Mouse (Mus musculus): ENCODE data around the gene Olfr1176. TPM values are rescaled to one million over a fixed set of nuclear protein-coding genes. Genes with fewer than 3 reads are reported as not detected.

Gene Olfr1176
- not detected for total RNA-seq (2023)

GRCm38 (mm10) chr2:88336421-88336820, at the start of gene Olfr1176:
Gene Olfr1176, plus strand, starts transcription at chr2:88336721.

GRCm38 (mm10) chr2:88315035-88315434, 21.5 kb upstream of the Olfr1176 start, which contains the start of gene Olfr1174-ps:
Gene Olfr1174-ps, minus strand, starts transcription at chr2:88315135.

GRCm38 (mm10) chr2:88327115-88327514, 9.4 kb upstream of the Olfr1176 start, which contains the start of gene Olfr1175-ps:
Gene Olfr1175-ps, minus strand, starts transcription at chr2:88327215.

GRCm38 (mm10) chr2:88346392-88346791, 9.9 kb downstream of the Olfr1176 start, which contains the start of gene Olfr1177-ps:
Gene Olfr1177-ps, minus strand, starts transcription at chr2:88346492.

GRCm38 (mm10) chr2:88386762-88387161, 50.2 kb downstream of the Olfr1176 start, which contains the start of gene Olfr1178:
Gene Olfr1178, plus strand, starts transcription at chr2:88387062.

Other genes with a start within 250 kb of the Olfr1176 start
- gene Olfr1164, start 242.8 kb upstream of the Olfr1176 start, total RNA-seq (2023) = not detected
- gene Olfr1166, start 208.4 kb upstream of the Olfr1176 start, total RNA-seq (2023) = not detected
- gene Olfr1167, start 181.5 kb upstream of the Olfr1176 start, total RNA-seq (2023) = not detected
- not detected for gene Olfr1168, start 154.8 kb upstream of the Olfr1176 start, total RNA-seq (2023)
- gene Olfr1170, start 108.4 kb upstream of the Olfr1176 start, total RNA-seq (2023) = not detected
- under 1 TPM in 1 of 2 experiments, not detected in 1; 0.08 TPM for gene Olfr1173, start 56.8 kb upstream of the Olfr1176 start, total RNA-seq (2023)
- not detected for gene Olfr1174-ps, start 21.6 kb upstream of the Olfr1176 start, total RNA-seq (2023)
- not detected for gene Olfr1175-ps, start 9.5 kb upstream of the Olfr1176 start, total RNA-seq (2023)
- gene Olfr1177-ps, start 9.8 kb downstream of the Olfr1176 start, total RNA-seq (2023) = not detected
- not detected for gene Olfr1178, start 50.3 kb downstream of the Olfr1176 start, total RNA-seq (2023)
- not detected for gene Olfr1179, start 69.7 kb downstream of the Olfr1176 start, total RNA-seq (2023)
- gene Olfr1180, start 82.4 kb downstream of the Olfr1176 start, total RNA-seq (2023) = not detected
- gene Olfr1181, start 89.5 kb downstream of the Olfr1176 start, total RNA-seq (2023) = not detected
- gene Gm13757, start 112.4 kb downstream of the Olfr1176 start, total RNA-seq (2023) = not detected
- not detected for gene Olfr1183, start 118.1 kb downstream of the Olfr1176 start, total RNA-seq (2023)
- not detected for gene Olfr1184, start 146.9 kb downstream of the Olfr1176 start, total RNA-seq (2023)
- not detected for gene Olfr1185-ps1, start 156.6 kb downstream of the Olfr1176 start, total RNA-seq (2023)
- gene Olfr1186, start 181.8 kb downstream of the Olfr1176 start, total RNA-seq (2023) = not detected
- gene Olfr1188, start 220.2 kb downstream of the Olfr1176 start, total RNA-seq (2023) = not detected
- not detected for gene Olfr1189, start 249.7 kb downstream of the Olfr1176 start, total RNA-seq (2023)

All from monocyte, adult 59 days (primary cell).